Mouse (Mus musculus): ENCODE data around the gene Alox12b. TPM values are rescaled to one million over a fixed set of nuclear protein-coding genes. Genes with fewer than 3 reads are reported as not detected.

The Alox12b gene
- polyA plus RNA-seq, 1 experiment from 2014 or later: 0.36 TPM

- Histone ChIP-seq H3K4me1 (replicated peaks; ENCODE audit: insufficient read depth, low read length) (peaks cover 8% of the 10 kb centered on the region; the same call in 1 of the 2 replicates), H3K9ac (ENCODE audit: low read depth, low read length) (no peak overlapping the region), H3K36me3 (ENCODE audit: insufficient read depth, low read length) (no peaks in the 10 kb centered on the region), H3K4me2 (ENCODE audit: low read length) (no peak overlapping the region), H3K27ac (no peak overlapping the region), H3K4me3 (replicated peaks; ENCODE audit: low read depth, low read length) (no peak overlapping the region), H3K27me3 (ENCODE audit: insufficient read depth, low read length) (peaks cover 7% of the 10 kb centered on the region; the same call in 1 of the 2 replicates), H3K9me3 (replicated peaks; ENCODE audit: low read length) (no peaks in the 10 kb centered on the region)
- DNase-seq (ENCODE audit: low spot score) (no peak), ATAC-seq (replicated peaks; ENCODE audit: low FRiP score, low read depth) (no peak)
- 70% methylated on average over 1 of the region's 1 CpGs for WGBS
- no peak for TF ChIP-seq CTCF (IDR thresholded peaks at IDR 0.05; ENCODE audit: low read depth)
These were observed 1.4 kb upstream of the Alox12b start for GRCm38 (mm10) chr11:69155351-69155750.

- no peak overlapping the region for H3K4me3 ChIP-seq (replicated peaks; ENCODE audit: low read depth, low read length)
- 67% methylated on average over 12 of the region's 12 CpGs for WGBS
- no peaks in the 10 kb centered on the region for H3K9me3 ChIP-seq (replicated peaks; ENCODE audit: low read length)
- ATAC-seq (replicated peaks; ENCODE audit: low FRiP score, low read depth) (no peak), DNase-seq (ENCODE audit: low spot score) (no peak)
- H3K4me1 ChIP-seq (replicated peaks; ENCODE audit: insufficient read depth, low read length): no peaks in the 10 kb centered on the region
- H3K9ac ChIP-seq (ENCODE audit: low read depth, low read length): no peak overlapping the region
- H3K36me3 ChIP-seq (ENCODE audit: insufficient read depth, low read length): no peaks in the 10 kb centered on the region
- H3K27me3 ChIP-seq (ENCODE audit: insufficient read depth, low read length): no peaks in the 10 kb centered on the region
- no peak overlapping the region for H3K27ac ChIP-seq
- no peak for TF ChIP-seq CTCF (IDR thresholded peaks at IDR 0.05; ENCODE audit: low read depth)
- no peak overlapping the region for H3K4me2 ChIP-seq (ENCODE audit: low read length)
These were observed 12.5 kb downstream of the Alox12b start for GRCm38 (mm10) chr11:69169313-69169712.

GRCm38 (mm10) chr11:69171626-69172025, 14.8 kb downstream of the Alox12b start:
- WGBS: 28% methylated on average over 7 of the region's 7 CpGs
- H3K36me3 ChIP-seq (ENCODE audit: insufficient read depth, low read length): no peaks in the 10 kb centered on the region
- DNase-seq (ENCODE audit: low spot score) (peak; percentile 85), ATAC-seq (replicated peaks; ENCODE audit: low FRiP score, low read depth) (no peak)
- no peaks in the 10 kb centered on the region for H3K4me1 ChIP-seq (replicated peaks; ENCODE audit: insufficient read depth, low read length)
- peak; percentile 92 for TF ChIP-seq CTCF (IDR thresholded peaks at IDR 0.05; ENCODE audit: low read depth)
- H3K9me3 ChIP-seq (replicated peaks; ENCODE audit: low read length): no peaks in the 10 kb centered on the region
- no peaks in the 10 kb centered on the region for H3K27me3 ChIP-seq (ENCODE audit: insufficient read depth, low read length)
- no peak overlapping the region for H3K27ac ChIP-seq
- no peak overlapping the region for H3K9ac ChIP-seq (ENCODE audit: low read depth, low read length)
- H3K4me2 ChIP-seq (ENCODE audit: low read length): no peak overlapping the region
- H3K4me3 ChIP-seq (replicated peaks; ENCODE audit: low read depth, low read length): no peak overlapping the region

GRCm38 (mm10) chr11:69172606-69173005, 15.8 kb downstream of the Alox12b start:
- H3K4me2 ChIP-seq (ENCODE audit: low read length): no peak overlapping the region

GRCm38 (mm10) chr11:69174722-69175121, 17.9 kb downstream of the Alox12b start:
- no peak for TF ChIP-seq CTCF (IDR thresholded peaks at IDR 0.05; ENCODE audit: low read depth)
- Histone ChIP-seq H3K9ac (ENCODE audit: low read depth, low read length) (no peak overlapping the region), H3K36me3 (ENCODE audit: insufficient read depth, low read length) (no peaks in the 10 kb centered on the region), H3K9me3 (replicated peaks; ENCODE audit: low read length) (no peaks in the 10 kb centered on the region), H3K27ac (no peak overlapping the region), H3K4me3 (replicated peaks; ENCODE audit: low read depth, low read length) (no peak overlapping the region), H3K4me1 (replicated peaks; ENCODE audit: insufficient read depth, low read length) (no peaks in the 10 kb centered on the region), H3K27me3 (ENCODE audit: insufficient read depth, low read length) (no peaks in the 10 kb centered on the region), H3K4me2 (ENCODE audit: low read length) (no peak overlapping the region)
- 76% methylated on average over 7 of the region's 7 CpGs for WGBS
- no peak for ATAC-seq (replicated peaks; ENCODE audit: low FRiP score, low read depth)
- DNase-seq (ENCODE audit: low spot score): no peak

More at GRCm38 (mm10) chr11:69172606-69173005, 15.8 kb downstream of the Alox12b start:
- no peaks in the 10 kb centered on the region for H3K4me1 ChIP-seq (replicated peaks; ENCODE audit: insufficient read depth, low read length)
- TF ChIP-seq CTCF (IDR thresholded peaks at IDR 0.05; ENCODE audit: low read depth): no peak
- DNase-seq (ENCODE audit: low spot score): no peak
- no peak for ATAC-seq (replicated peaks; ENCODE audit: low FRiP score, low read depth)
- H3K27ac ChIP-seq: no peak overlapping the region
- H3K4me3 ChIP-seq (replicated peaks; ENCODE audit: low read depth, low read length): no peak overlapping the region
- no peak overlapping the region for H3K9ac ChIP-seq (ENCODE audit: low read depth, low read length)
- no peaks in the 10 kb centered on the region for H3K27me3 ChIP-seq (ENCODE audit: insufficient read depth, low read length)
- WGBS: 76% methylated on average over 2 of the region's 2 CpGs
- no peaks in the 10 kb centered on the region for H3K9me3 ChIP-seq (replicated peaks; ENCODE audit: low read length)
- no peaks in the 10 kb centered on the region for H3K36me3 ChIP-seq (ENCODE audit: insufficient read depth, low read length)

GRCm38 (mm10) chr11:69178525-69178924, 21.7 kb downstream of the Alox12b start:
- Histone ChIP-seq H3K9ac (ENCODE audit: low read depth, low read length) (no peak overlapping the region), H3K9me3 (replicated peaks; ENCODE audit: low read length) (no peaks in the 10 kb centered on the region), H3K4me1 (replicated peaks; ENCODE audit: insufficient read depth, low read length) (no peaks in the 10 kb centered on the region), H3K27ac (no peak overlapping the region), H3K36me3 (ENCODE audit: insufficient read depth, low read length) (no peaks in the 10 kb centered on the region), H3K27me3 (ENCODE audit: insufficient read depth, low read length) (no peaks in the 10 kb centered on the region), H3K4me3 (replicated peaks; ENCODE audit: low read depth, low read length) (no peak overlapping the region), H3K4me2 (ENCODE audit: low read length) (no peak overlapping the region)
- WGBS: 83% methylated on average over 3 of the region's 3 CpGs
- DNase-seq (ENCODE audit: low spot score) (no peak), ATAC-seq (replicated peaks; ENCODE audit: low FRiP score, low read depth) (no peak)
- TF ChIP-seq CTCF (IDR thresholded peaks at IDR 0.05; ENCODE audit: low read depth): no peak

GRCm38 (mm10) chr11:69179512-69179911, 22.7 kb downstream of the Alox12b start:
- Histone ChIP-seq H3K4me3 (replicated peaks; ENCODE audit: low read depth, low read length) (no peak overlapping the region), H3K27ac (no peak overlapping the region), H3K9me3 (replicated peaks; ENCODE audit: low read length) (no peaks in the 10 kb centered on the region), H3K4me1 (replicated peaks; ENCODE audit: insufficient read depth, low read length) (no peaks in the 10 kb centered on the region), H3K27me3 (ENCODE audit: insufficient read depth, low read length) (no peaks in the 10 kb centered on the region), H3K9ac (ENCODE audit: low read depth, low read length) (no peak overlapping the region), H3K36me3 (ENCODE audit: insufficient read depth, low read length) (no peaks in the 10 kb centered on the region), H3K4me2 (ENCODE audit: low read length) (no peak overlapping the region)
- DNase-seq (ENCODE audit: low spot score): no peak
- TF ChIP-seq CTCF (IDR thresholded peaks at IDR 0.05; ENCODE audit: low read depth): no peak
- WGBS: 57% methylated on average over 3 of the region's 3 CpGs
- ATAC-seq (replicated peaks; ENCODE audit: low FRiP score, low read depth): no peak
